Mouse (Mus musculus) heart, embryonic 15.5 days (tissue): ENCODE data around the gene Gga1. TPM values are rescaled to one million over a fixed set of nuclear protein-coding genes. Genes with fewer than 3 reads are reported as not detected.

Experiments used
- ATAC-seq: fragments of 200-750 bp; cut with Nextera tagmentation; replicated peaks from 2 replicates; pipeline ENCODE4 v1.8.0; 2017; ENCODE audit warnings: low read depth, moderate TSS enrichment; ENCODE audit not compliant: insufficient number of reproducible peaks, insufficient read depth, low FRiP score
- H3K27ac ChIP-seq: fragments of 300-500 bp; sonication (generic); 2 replicates; pipeline ENCODE4 v1.5.1; 2015; ENCODE audit warnings: mild to moderate bottlenecking, inconsistent platforms
- H3K27me3 ChIP-seq: fragments of 300-500 bp; sonication (generic); 2 replicates; pipeline ENCODE4 v1.6.1; 2015; ENCODE audit warnings: inconsistent platforms
- H3K36me3 ChIP-seq: fragments of 300-500 bp; sonication (generic); 2 replicates; pipeline ENCODE4 v1.6.1; 2015; ENCODE audit warnings: mild to moderate bottlenecking, inconsistent platforms
- H3K4me1 ChIP-seq: fragments of 300-500 bp; sonication (generic); replicated peaks from 2 replicates; pipeline ENCODE4 v1.6.1; 2015; ENCODE audit warnings: inconsistent platforms
- H3K4me2 ChIP-seq: fragments of 300-500 bp; sonication (generic); 2 replicates; pipeline ENCODE4 v1.6.1; 2015; ENCODE audit warnings: inconsistent platforms, mild to moderate bottlenecking, moderate library complexity
- H3K4me3 ChIP-seq: fragments of 300-500 bp; sonication (generic); 2 replicates; pipeline ENCODE4 v1.5.1; 2015; ENCODE audit warnings: mild to moderate bottlenecking, inconsistent platforms
- H3K9ac ChIP-seq: fragments of 300-500 bp; sonication (generic); 2 replicates; pipeline ENCODE4 v1.6.1; 2015; ENCODE audit warnings: mild to moderate bottlenecking, inconsistent platforms
- H3K9me3 ChIP-seq: fragments of 300-500 bp; sonication (generic); replicated peaks from 2 replicates; pipeline ENCODE4 v1.6.1; 2016; ENCODE audit warnings: inconsistent platforms
- WGBS: fragments of 180-500 bp; shearing (Covaris S2); methylation state at CpG from one replicate; pipeline ENCODE4 v1.1.7; 2015; ENCODE audit warnings: mixed read lengths; 5-methylcytosine and 5-hydroxymethylcytosine counted together
- polyA plus RNA-seq: library from polyadenylated mRNA; unstranded; fragments of >200 nt; fragmentation: Nextera tagmentation; extraction: Ambion mirVana; gene quantifications from 2 replicates; pipeline ENCODE4 v1.2.1, GENCODE M21; 2015

The Gga1 gene
- polyA plus RNA-seq, 1 experiment from 2014 or later, result 39.7 TPM

GRCm38 (mm10) chr15:78914823-78915659 lies 38.1 kb downstream of the Gga1 start:
- Histone ChIP-seq H3K27me3 (no peaks in the 10 kb centered on the region), H3K4me3 (peak overlapping the region; percentile 74), H3K27ac (no peak overlapping the region), H3K4me1 (peaks cover 32% of the 10 kb centered on the region), H3K9me3 (no peaks in the 10 kb centered on the region), H3K4me2 (peak overlapping the region; percentile 100), H3K9ac (peak overlapping the region; percentile 76), H3K36me3 (peaks cover 22% of the 10 kb centered on the region)
- 51% methylated on average over 8 of the region's 8 CpGs for WGBS
- no peak for ATAC-seq

- H3K9ac ChIP-seq, result no peak overlapping the region
- no peaks in the 10 kb centered on the region for H3K9me3 ChIP-seq
- peaks cover 17% of the 10 kb centered on the region; the same call in 1 of the 2 replicates for H3K36me3 ChIP-seq
- H3K27ac ChIP-seq, result no peak overlapping the region
- peak overlapping the region; percentile 74 for H3K4me3 ChIP-seq
- no peaks in the 10 kb centered on the region for H3K27me3 ChIP-seq
- peaks cover 35% of the 10 kb centered on the region for H3K4me1 ChIP-seq
- 6% methylated on average over 8 of the region's 8 CpGs for WGBS
- H3K4me2 ChIP-seq, result peak overlapping the region; percentile 100
- ATAC-seq, result no peak
These were observed 38.6 kb downstream of the Gga1 start for GRCm38 (mm10) chr15:78915660-78916017.

GRCm38 (mm10) chr15:78916052-78916826 lies 39.2 kb downstream of the Gga1 start:
- Histone ChIP-seq H3K27me3 (no peaks in the 10 kb centered on the region), H3K4me3 (peak overlapping the region; percentile 74; the same call in 1 of the 2 replicates), H3K36me3 (peaks cover 11% of the 10 kb centered on the region; the same call in 1 of the 2 replicates), H3K9ac (no peak overlapping the region), H3K27ac (no peak overlapping the region), H3K4me2 (peak overlapping the region; percentile 100), H3K4me1 (peaks cover 35% of the 10 kb centered on the region), H3K9me3 (no peaks in the 10 kb centered on the region)
- ATAC-seq, result no peak
- 71% methylated on average over 12 of the region's 12 CpGs for WGBS

- Histone ChIP-seq H3K4me1 (peaks cover 33% of the 10 kb centered on the region), H3K4me3 (no peak overlapping the region), H3K9me3 (no peaks in the 10 kb centered on the region), H3K4me2 (no peak overlapping the region), H3K27me3 (no peaks in the 10 kb centered on the region), H3K9ac (no peak overlapping the region), H3K36me3 (0 out of 2 replicates have a peak, but pooled peaks cover 3% of the 10 kb centered on the region), H3K27ac (no peak overlapping the region)
- ATAC-seq, result no peak
- 88% methylated on average over 23 of the region's 23 CpGs for WGBS
These were observed 41.1 kb downstream of the Gga1 start for GRCm38 (mm10) chr15:78918126-78918525.

DNA sequence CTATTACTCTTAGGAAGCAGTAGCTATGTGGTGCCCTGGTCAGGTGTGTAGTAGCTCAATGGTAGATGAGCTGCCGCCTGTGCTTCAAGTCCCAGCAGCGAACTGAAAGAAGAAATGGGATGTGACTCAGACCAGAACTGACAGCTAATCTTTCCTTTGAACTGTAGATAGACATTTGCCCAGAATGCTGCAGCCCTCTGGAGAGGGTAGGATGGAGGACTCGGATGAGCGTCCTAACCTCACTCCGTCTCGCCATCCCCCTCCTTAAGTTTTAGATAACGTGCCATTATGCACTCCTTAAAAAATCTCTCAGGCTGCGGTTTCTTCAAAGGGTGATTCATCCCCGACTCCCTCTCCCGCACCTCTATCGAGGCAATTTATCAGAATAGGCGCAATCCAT lies 42.9 kb downstream of the Gga1 start:
- no peak overlapping the region for H3K4me3 ChIP-seq
- ATAC-seq, result no peak
- no peak overlapping the region for H3K9ac ChIP-seq
- H3K27me3 ChIP-seq, result no peaks in the 10 kb centered on the region
- no peak overlapping the region for H3K27ac ChIP-seq
- WGBS, result 62% methylated on average over 12 of the region's 12 CpGs
- H3K4me2 ChIP-seq, result no peak overlapping the region
- H3K36me3 ChIP-seq, result 0 out of 2 replicates have a peak, but pooled peaks cover 3% of the 10 kb centered on the region
- peaks cover 23% of the 10 kb centered on the region for H3K4me1 ChIP-seq
- H3K9me3 ChIP-seq, result no peaks in the 10 kb centered on the region

- Histone ChIP-seq H3K4me3 (no peak overlapping the region), H3K4me1 (peaks cover 35% of the 10 kb centered on the region), H3K9ac (no peak overlapping the region), H3K9me3 (no peaks in the 10 kb centered on the region), H3K36me3 (0 out of 2 replicates have a peak, but pooled peaks cover 3% of the 10 kb centered on the region), H3K27ac (no peak overlapping the region), H3K4me2 (no peak overlapping the region), H3K27me3 (no peaks in the 10 kb centered on the region)
- ATAC-seq, result no peak
- 74% methylated on average over 7 of the region's 7 CpGs for WGBS
These were observed 45.7 kb downstream of the Gga1 start for GRCm38 (mm10) chr15:78922700-78923099.

DNA sequence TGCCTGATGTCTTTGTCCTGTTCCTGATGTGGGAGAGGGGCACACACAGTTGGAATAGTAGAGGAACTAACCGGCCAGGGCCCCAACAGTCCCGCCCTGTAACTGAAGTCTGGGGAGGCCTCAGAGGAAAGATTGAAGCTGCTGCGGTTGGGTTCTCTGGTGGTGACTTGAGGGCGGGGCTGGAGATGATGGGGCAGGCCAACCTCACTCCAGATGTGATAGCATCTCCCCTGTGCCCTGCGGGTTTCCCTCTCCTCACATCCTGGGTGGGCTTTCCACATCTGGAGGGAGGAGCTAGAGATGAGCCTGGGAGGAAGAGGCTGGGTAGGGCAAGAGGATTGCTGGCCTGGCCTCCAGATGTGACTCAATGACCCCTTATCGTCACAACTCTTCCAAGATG lies 46.6 kb downstream of the Gga1 start:
- no peak overlapping the region for H3K9ac ChIP-seq
- 56% methylated on average over 6 of the region's 6 CpGs for WGBS
- no peaks in the 10 kb centered on the region for H3K27me3 ChIP-seq
- 0 out of 2 replicates have a peak, but pooled peaks cover 3% of the 10 kb centered on the region for H3K36me3 ChIP-seq
- no peak overlapping the region for H3K4me2 ChIP-seq
- ATAC-seq, result no peak
- H3K9me3 ChIP-seq, result no peaks in the 10 kb centered on the region
- no peak overlapping the region for H3K4me3 ChIP-seq
- H3K27ac ChIP-seq, result no peak overlapping the region
- peaks cover 43% of the 10 kb centered on the region for H3K4me1 ChIP-seq

GRCm38 (mm10) chr15:78925129-78925528 lies 48.1 kb downstream of the Gga1 start:
- peaks cover 6% of the 10 kb centered on the region; the same call in 1 of the 2 replicates for H3K36me3 ChIP-seq
- H3K4me2 ChIP-seq, result no peak overlapping the region
- H3K27ac ChIP-seq, result peak overlapping the region; percentile 98
- 33% methylated on average over 8 of the region's 8 CpGs for WGBS
- H3K9ac ChIP-seq, result 0 out of 2 replicates have a peak overlapping the region, but pooled peaks have one; percentile 69
- peaks cover 44% of the 10 kb centered on the region for H3K4me1 ChIP-seq
- no peak overlapping the region for H3K4me3 ChIP-seq
- no peak for ATAC-seq
- no peaks in the 10 kb centered on the region for H3K27me3 ChIP-seq
- no peaks in the 10 kb centered on the region for H3K9me3 ChIP-seq

DNA sequence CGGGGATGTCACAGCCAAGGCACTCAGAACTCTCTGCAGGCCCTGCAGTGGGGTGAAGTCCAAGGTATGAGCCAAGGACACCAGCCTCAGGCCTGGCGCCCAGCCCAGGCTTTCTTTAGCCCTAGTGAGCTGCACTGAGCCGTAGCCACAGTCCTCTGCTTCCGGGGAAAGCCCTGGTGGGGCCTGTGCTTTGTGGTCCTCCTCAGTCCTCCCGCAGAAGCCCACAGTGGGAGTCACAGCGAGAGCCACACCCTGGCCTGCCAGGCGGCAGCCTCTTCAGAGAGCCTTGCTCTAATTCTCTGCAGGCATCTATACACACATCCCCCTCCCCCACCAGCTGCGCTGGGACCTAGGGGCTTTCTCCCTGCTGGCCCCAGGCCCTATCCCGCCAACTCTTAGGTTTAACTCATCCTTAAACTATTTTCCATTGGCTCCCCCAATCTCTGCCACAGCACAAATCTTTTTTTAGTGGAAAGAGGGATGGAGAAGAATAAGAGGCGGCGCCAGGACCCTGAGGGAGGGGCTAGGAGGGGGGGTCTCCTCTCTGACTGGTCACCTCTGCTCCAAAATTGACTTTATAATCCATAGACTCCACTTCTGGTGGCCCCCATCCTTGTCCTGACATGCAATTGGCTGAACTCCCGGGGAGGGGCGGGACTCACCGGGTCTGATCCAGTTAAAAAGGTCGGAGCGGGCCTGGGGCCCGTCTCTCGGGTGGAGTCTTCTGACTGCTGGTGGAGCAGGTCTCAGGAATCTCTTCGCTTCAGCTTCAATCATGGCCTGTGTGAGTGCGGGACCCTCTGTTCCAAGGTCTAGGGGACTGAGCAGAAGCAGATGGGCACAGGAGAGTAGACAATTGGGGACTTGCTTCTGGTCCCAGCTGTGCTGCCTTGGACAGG lies 49.3 kb downstream of the Gga1 start, which contains the start of gene Lgals1:
Gene Lgals1 (plus strand): TSS at position 705 of the 899 bp plus-strand sequence.
- Histone ChIP-seq H3K9me3 (no peaks in the 10 kb centered on the region), H3K4me2 (peak within 1 kb of the TSS; percentile 78), H3K9ac (peak within 1 kb of the TSS; percentile 69), H3K27ac (peak within 1 kb of the TSS; percentile 98), H3K27me3 (no peaks in the 10 kb centered on the region), H3K4me3 (peak within 1 kb of the TSS; percentile 57), H3K4me1 (peaks cover 46% of the 10 kb centered on the region), H3K36me3 (peaks cover 9% of the 10 kb centered on the region; the same call in 1 of the 2 replicates)
- WGBS, result 5% methylated on average over 20 of the region's 20 CpGs
- ATAC-seq, result peak; percentile 82

DNA sequence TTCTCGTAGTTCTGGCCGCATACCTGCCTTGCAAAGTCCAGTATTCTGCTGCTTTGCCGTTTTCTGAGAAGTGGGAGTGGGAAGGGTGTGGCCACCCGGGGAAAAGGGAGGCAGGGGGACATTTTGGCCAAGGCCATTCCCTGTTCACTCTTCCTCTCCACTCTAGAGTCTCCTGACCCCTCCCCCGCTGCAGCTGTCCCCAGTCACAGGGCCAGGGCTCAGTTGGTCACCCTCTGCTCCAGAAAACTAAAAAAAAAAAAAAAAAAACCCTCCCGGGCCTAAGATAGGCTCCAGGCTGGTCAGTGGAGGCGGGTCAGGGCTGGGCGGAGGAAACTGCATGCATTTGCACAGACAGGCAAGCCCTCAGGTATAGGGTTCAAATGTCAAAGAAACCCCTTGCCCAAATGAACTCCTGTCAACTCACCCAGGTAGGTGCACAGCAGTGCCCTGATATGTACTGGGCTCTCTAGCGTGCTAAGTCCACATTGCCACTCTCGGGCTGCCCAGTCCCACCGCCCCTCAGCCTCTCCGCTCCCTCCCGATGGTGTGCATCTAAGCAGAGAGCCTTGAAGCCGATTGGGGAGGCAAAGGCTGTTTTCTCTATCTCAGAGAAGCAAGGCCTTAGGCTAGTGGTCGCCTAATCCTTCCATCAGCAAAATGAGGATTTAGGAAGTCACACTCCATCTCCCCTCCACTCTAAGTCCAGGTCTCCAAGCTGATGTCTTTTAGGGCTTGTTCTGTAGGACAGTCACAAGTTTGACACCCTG lies 50.2 kb downstream of the Gga1 start:
- H3K9ac ChIP-seq, result peak overlapping the region; percentile 69
- no peaks in the 10 kb centered on the region for H3K27me3 ChIP-seq
- peaks cover 9% of the 10 kb centered on the region; the same call in 1 of the 2 replicates for H3K36me3 ChIP-seq
- no peaks in the 10 kb centered on the region for H3K9me3 ChIP-seq
- H3K4me1 ChIP-seq, result peaks cover 46% of the 10 kb centered on the region
- H3K4me2 ChIP-seq, result peak overlapping the region; percentile 78
- H3K4me3 ChIP-seq, result peak overlapping the region; percentile 57
- H3K27ac ChIP-seq, result peak overlapping the region; percentile 98
- WGBS, result 17% methylated on average over 15 of the region's 15 CpGs
- ATAC-seq, result no peak
